Mouse (Mus musculus) neutrophil, adult 5-6 weeks (primary cell): Measurements from ENCODE around the gene Scarb2. TPM values are rescaled to one million over a fixed set of nuclear protein-coding genes. Genes with fewer than 3 reads are reported as not detected.

Experiments used
- ATAC-seq: fragments of 151-379, 151-347 bp; 2 replicates; pipeline ENCODE4 v1.8.0; 2017; ENCODE audit warnings: mild to moderate bottlenecking, moderate TSS enrichment; ENCODE audit not compliant: insufficient number of reproducible peaks, poor library complexity, low FRiP score, severe bottlenecking; ENCODE audit errors: extremely low read depth
- total RNA-seq: library from RNA; stranded (forward); fragments of 200-1000 nt; gene quantifications from 2 replicates; pipeline ENCODE4 v1.2.3, GENCODE M21; 2017

Scarb2 gene
- total RNA-seq, 1 experiment from 2014 or later, result 64.9 TPM

DNA sequence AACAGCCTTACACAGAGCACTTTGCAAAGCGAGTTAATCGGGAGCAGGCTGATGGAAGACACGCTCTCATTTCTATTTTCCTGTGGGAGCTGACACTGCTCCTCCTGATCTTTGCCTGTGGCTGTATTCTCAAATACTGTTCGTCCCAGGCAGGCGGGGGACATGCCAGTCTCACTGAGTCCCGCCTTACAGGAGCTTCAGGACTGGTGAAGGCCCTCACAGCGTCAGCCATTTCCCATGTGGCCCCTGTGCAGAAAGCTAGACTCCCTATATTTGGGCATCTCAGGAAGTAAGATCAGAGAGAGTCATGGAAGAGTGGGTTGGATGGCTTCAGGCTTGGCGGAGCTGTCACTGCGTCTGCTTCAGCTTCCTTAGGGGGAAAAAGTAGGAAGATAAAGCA lies 103.8 kb downstream of the Scarb2 start:
- ATAC-seq, result no peak

DNA sequence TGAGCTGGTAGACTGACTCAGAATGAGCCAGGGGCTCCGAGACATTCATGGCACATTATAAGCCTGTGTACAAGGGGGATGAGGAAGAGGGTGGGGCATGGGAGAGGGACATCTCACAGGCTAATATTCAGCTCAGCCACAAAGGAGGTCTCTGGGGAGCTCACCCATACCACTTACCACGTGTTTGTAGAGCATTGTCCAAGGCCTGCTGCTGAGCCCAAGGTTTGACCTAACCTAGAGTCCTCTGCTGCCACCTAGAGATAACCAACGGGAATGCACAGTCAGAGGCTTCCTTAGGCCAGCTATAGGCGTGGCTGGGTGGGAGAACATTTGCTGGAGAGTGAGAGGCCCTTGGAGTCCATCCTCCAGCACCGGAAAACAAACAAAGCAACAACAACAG lies 108.5 kb downstream of the Scarb2 start:
- peak; percentile 92 for ATAC-seq

DNA sequence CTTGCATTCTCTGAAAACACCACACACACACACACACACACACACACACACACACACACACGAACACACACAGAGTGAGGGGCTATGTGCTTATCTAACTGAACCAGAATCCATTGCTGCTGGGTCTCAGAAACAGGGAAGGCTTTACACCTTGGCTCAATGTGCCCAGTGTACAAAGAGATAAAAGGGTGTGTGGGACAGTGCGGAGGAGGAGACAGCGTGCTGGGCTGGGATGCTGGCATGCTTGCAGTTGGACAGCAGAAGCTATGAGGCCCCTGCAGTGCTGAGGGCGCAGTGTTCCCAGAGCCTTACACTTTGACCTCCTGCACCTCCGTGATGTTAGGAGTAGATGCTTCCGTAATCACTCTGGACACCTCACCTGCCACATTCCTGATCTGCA lies 110.2 kb downstream of the Scarb2 start:
- ATAC-seq, result no peak

DNA sequence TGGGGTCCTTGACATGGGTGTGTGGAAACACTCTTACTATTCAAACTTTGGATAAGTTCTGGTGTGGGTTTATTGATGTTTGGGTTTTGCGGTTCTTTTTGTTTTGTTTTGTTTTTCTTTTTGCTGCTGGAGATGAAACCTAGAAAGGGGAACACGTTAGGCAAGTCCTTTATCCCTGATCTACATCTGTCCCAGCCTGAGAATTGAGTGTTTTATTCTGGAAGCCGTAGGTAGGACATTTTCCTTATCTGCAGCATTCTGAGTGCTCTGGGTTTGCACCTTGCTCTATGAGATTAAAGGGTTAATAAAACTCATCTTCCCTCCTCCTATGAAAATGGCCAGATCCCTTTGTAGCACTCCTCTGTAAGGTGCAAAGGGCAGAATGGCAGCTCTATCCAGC lies 110.9 kb downstream of the Scarb2 start:
- ATAC-seq, result no peak

DNA sequence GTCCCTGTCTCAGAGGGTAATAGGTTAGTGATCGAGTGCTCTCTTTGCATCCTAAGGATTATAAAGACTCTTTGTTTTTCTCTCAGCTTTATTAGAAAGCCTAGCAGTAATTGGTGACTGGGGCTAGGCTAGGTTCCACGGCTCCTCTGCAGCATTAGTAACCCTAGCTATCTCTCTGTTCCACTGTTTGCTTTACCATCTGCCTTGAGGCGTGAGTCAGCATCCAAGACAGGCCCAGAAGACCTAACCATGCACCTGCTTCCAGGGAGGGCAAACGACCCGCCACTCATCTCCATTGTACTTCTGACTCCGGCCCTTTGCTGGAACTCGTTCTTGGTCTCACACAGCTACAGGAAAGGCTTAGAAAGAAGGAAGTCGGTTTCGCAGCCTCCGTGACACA lies 112.8 kb downstream of the Scarb2 start:
- no peak for ATAC-seq

DNA sequence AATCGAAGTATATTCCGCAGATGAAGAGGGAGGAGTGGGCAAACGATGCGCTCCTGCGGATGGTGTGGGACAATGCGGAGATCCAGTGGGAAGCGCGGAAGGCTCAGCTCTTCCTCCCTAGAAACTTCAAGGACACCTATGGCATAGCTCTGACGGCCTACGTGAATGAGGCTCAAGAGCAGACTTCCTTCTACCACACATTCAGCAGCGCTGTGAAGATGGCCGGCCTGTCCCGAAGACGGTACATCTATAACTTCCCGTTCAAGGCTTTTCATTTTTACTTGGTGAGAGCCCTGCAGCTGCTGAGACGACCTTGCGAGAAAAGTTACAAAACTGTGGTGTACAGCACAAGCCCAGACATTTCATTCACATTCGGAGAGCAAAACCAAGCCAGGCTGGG lies 114.1 kb downstream of the Scarb2 start:
- peak; percentile 39; the same call in 1 of the 2 replicates for ATAC-seq

Other genes with a start within 250 kb of the Scarb2 start
- gene Naaa, start 228.7 kb downstream of the Scarb2 start, total RNA-seq, result 42.5 and 43.8 TPM in 2 replicates
- 41.9 and 50.0 TPM in 2 replicates for gene Sdad1, start 196.4 kb downstream of the Scarb2 start, total RNA-seq
- gene Cxcl9, start 178.8 kb downstream of the Scarb2 start, total RNA-seq, result 0.12 TPM in 2 replicates
- gene Art3, start 175.0 kb downstream of the Scarb2 start, total RNA-seq, result 0.49 TPM in 1 of 2 replicates, not detected in the other
- 2.6 and 6.2 TPM in 2 replicates for gene Cxcl10, start 157.9 kb downstream of the Scarb2 start, total RNA-seq
- 42.7 and 43.7 TPM in 2 replicates for gene Nup54, start 71.6 kb downstream of the Scarb2 start, total RNA-seq
- gene Fam47e, start 48.2 kb upstream of the Scarb2 start, total RNA-seq, result not detected in 2 replicates
- 0.37 and 0.47 TPM in 2 replicates for gene Stbd1, start 96.2 kb upstream of the Scarb2 start, total RNA-seq
- 0.47 TPM in 1 of 2 replicates, not detected in the other for gene Ccdc158, start 168.4 kb upstream of the Scarb2 start, total RNA-seq
- gene Shroom3, start 176.6 kb upstream of the Scarb2 start, total RNA-seq, result not detected in 2 replicates